Mouse (Mus musculus) liver, embryonic 14.5 days (tissue): ENCODE measurements around the gene Fblim1.

Source experiments
- CTCF ChIP-seq: IDR thresholded peaks from 2 replicates; pipeline ENCODE4 v1.5.1; 2016; ENCODE audit warnings: antibody characterized with exemption, low read depth, control low read depth
- EP300 ChIP-seq: IDR thresholded peaks from 2 replicates; pipeline ENCODE4 v1.6.1; 2016; ENCODE audit warnings: antibody characterized with exemption, low read depth

- TF ChIP-seq CTCF (peak; percentile 99), EP300 (no peak)
These were observed 46.0 kb downstream of the Fblim1 start for GRCm38 (mm10) chr4:141559898-141560263.
